Mouse (Mus musculus) liver, embryonic 14.5 days (tissue): ENCODE measurements around the gene B3gat3.

Source experiments
- CTCF ChIP-seq: IDR thresholded peaks from 2 replicates; pipeline ENCODE4 v1.5.1; 2016; ENCODE audit warnings: antibody characterized with exemption, low read depth, control low read depth
- EP300 ChIP-seq: IDR thresholded peaks from 2 replicates; pipeline ENCODE4 v1.6.1; 2016; ENCODE audit warnings: antibody characterized with exemption, low read depth

- no peak for TF ChIP-seq CTCF
- TF ChIP-seq EP300 = no peak
Observed at GRCm38 (mm10) chr19:8872266-8872840, 47.8 kb upstream of the B3gat3 start.
